Mouse (Mus musculus): Measurements from ENCODE around the gene Cd93. TPM values are rescaled to one million over a fixed set of nuclear protein-coding genes. Genes with fewer than 3 reads are reported as not detected.

Cd93 gene
- polyA plus RNA-seq, 1 experiment from 2014 or later: 7.4 TPM

DNA sequence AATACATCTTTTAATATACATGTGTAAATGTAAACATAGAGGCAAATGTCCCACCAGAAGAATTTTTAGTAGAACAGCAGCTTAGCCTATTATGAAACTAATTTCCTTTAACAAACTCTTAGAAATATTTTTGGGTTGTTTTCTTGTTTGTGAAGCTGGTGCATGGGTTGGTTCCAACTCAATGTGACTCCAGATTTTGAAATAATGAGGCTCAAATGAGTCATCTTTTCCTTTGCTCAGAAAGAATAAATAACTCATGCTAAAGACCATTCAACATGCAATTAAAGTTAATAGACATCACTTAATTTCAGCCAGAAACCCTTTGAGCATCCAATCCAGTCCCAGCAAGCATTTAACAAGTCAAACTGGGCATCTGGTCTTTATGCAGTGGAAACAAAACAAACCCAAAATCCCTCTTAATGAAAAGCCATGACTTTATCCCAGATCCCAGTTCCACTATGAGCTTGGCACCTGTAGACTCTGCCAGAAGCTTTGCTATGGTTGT is 14.3 kb downstream of the Cd93 start:
- H3K4me1 ChIP-seq (replicated peaks; ENCODE audit: control insufficient read depth, insufficient read depth, low read length): no peaks in the 10 kb centered on the region
- H3K9me3 ChIP-seq (ENCODE audit: control insufficient read depth, low read length): no peaks in the 10 kb centered on the region
- no peak for ATAC-seq
- no peaks in the 10 kb centered on the region for H3K27me3 ChIP-seq (replicated peaks; ENCODE audit: control insufficient read depth, insufficient read depth, low read length)
- no peaks in the 10 kb centered on the region for H3K36me3 ChIP-seq (ENCODE audit: control insufficient read depth, insufficient read depth)
- no peak overlapping the region for H3K9ac ChIP-seq (replicated peaks; ENCODE audit: low read depth, low read length)
- H3K27ac ChIP-seq (ENCODE audit: low read length): no peak overlapping the region
- no peak overlapping the region for H3K4me3 ChIP-seq (replicated peaks; ENCODE audit: low read length)
- no peak overlapping the region for H3K4me2 ChIP-seq (ENCODE audit: low read length)

DNA sequence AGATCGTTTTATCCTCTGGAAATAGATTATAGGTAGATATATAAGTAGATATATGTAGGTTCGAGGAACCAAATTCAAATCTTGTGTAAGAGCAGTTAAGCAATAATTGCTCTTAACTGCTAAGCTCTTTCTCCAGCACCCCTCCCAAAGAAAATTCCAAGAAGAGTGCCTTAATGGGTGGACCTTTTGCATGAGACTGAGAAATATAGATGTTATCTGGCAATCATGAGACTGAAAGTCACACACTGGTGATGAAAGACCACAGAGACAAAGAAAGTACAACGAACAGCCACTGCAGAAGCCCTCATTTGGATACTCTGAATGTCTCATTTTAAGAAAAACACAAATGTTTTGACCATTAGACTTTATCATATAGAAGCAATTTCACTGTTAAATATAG is 14.8 kb downstream of the Cd93 start:
- Histone ChIP-seq H3K4me2 (ENCODE audit: low read length) (no peak overlapping the region), H3K27me3 (replicated peaks; ENCODE audit: control insufficient read depth, insufficient read depth, low read length) (no peaks in the 10 kb centered on the region), H3K4me3 (replicated peaks; ENCODE audit: low read length) (no peak overlapping the region), H3K36me3 (ENCODE audit: control insufficient read depth, insufficient read depth) (no peaks in the 10 kb centered on the region), H3K9me3 (ENCODE audit: control insufficient read depth, low read length) (no peaks in the 10 kb centered on the region), H3K27ac (ENCODE audit: low read length) (no peak overlapping the region), H3K9ac (replicated peaks; ENCODE audit: low read depth, low read length) (no peak overlapping the region), H3K4me1 (replicated peaks; ENCODE audit: control insufficient read depth, insufficient read depth, low read length) (no peaks in the 10 kb centered on the region)
- ATAC-seq: no peak
- 84% methylated on average over 3 of the region's 3 CpGs for WGBS

- Histone ChIP-seq H3K9ac (replicated peaks; ENCODE audit: low read depth, low read length) (no peak overlapping the region), H3K36me3 (ENCODE audit: control insufficient read depth, insufficient read depth) (no peaks in the 10 kb centered on the region), H3K9me3 (ENCODE audit: control insufficient read depth, low read length) (no peaks in the 10 kb centered on the region), H3K27me3 (replicated peaks; ENCODE audit: control insufficient read depth, insufficient read depth, low read length) (no peaks in the 10 kb centered on the region), H3K4me1 (replicated peaks; ENCODE audit: control insufficient read depth, insufficient read depth, low read length) (no peaks in the 10 kb centered on the region), H3K4me2 (ENCODE audit: low read length) (no peak overlapping the region), H3K4me3 (replicated peaks; ENCODE audit: low read length) (no peak overlapping the region), H3K27ac (ENCODE audit: low read length) (no peak overlapping the region)
- WGBS: 69% methylated on average over 3 of the region's 3 CpGs
- ATAC-seq: no peak
These were observed 15.8 kb downstream of the Cd93 start for GRCm38 (mm10) chr2:148427553-148427952.

- H3K4me3 ChIP-seq (replicated peaks; ENCODE audit: low read length): no peak overlapping the region
- no peak overlapping the region for H3K4me2 ChIP-seq (ENCODE audit: low read length)
- no peak overlapping the region for H3K9ac ChIP-seq (replicated peaks; ENCODE audit: low read depth, low read length)
- 82% methylated on average over 5 of the region's 5 CpGs for WGBS
- H3K4me1 ChIP-seq (replicated peaks; ENCODE audit: control insufficient read depth, insufficient read depth, low read length): no peaks in the 10 kb centered on the region
- H3K36me3 ChIP-seq (ENCODE audit: control insufficient read depth, insufficient read depth): no peaks in the 10 kb centered on the region
- no peaks in the 10 kb centered on the region for H3K27me3 ChIP-seq (replicated peaks; ENCODE audit: control insufficient read depth, insufficient read depth, low read length)
- no peak for ATAC-seq
- H3K27ac ChIP-seq (ENCODE audit: low read length): no peak overlapping the region
- H3K9me3 ChIP-seq (ENCODE audit: control insufficient read depth, low read length): no peaks in the 10 kb centered on the region
These were observed 17.5 kb downstream of the Cd93 start for GRCm38 (mm10) chr2:148425709-148426382.

- Histone ChIP-seq H3K36me3 (ENCODE audit: control insufficient read depth, insufficient read depth) (no peaks in the 10 kb centered on the region), H3K4me1 (replicated peaks; ENCODE audit: control insufficient read depth, insufficient read depth, low read length) (no peaks in the 10 kb centered on the region), H3K4me2 (ENCODE audit: low read length) (no peak overlapping the region), H3K27me3 (replicated peaks; ENCODE audit: control insufficient read depth, insufficient read depth, low read length) (no peaks in the 10 kb centered on the region), H3K9ac (replicated peaks; ENCODE audit: low read depth, low read length) (no peak overlapping the region), H3K4me3 (replicated peaks; ENCODE audit: low read length) (no peak overlapping the region), H3K9me3 (ENCODE audit: control insufficient read depth, low read length) (no peaks in the 10 kb centered on the region), H3K27ac (ENCODE audit: low read length) (no peak overlapping the region)
- WGBS: 62% methylated on average over 1 of the region's 1 CpGs
- no peak for ATAC-seq
These were observed 21.7 kb downstream of the Cd93 start for GRCm38 (mm10) chr2:148421706-148422105.

GRCm38 (mm10) chr2:148421112-148421511 is 22.3 kb downstream of the Cd93 start:
- H3K27me3 ChIP-seq (replicated peaks; ENCODE audit: control insufficient read depth, insufficient read depth, low read length): no peaks in the 10 kb centered on the region
- no peak overlapping the region for H3K4me3 ChIP-seq (replicated peaks; ENCODE audit: low read length)
- H3K9ac ChIP-seq (replicated peaks; ENCODE audit: low read depth, low read length): no peak overlapping the region
- no peak overlapping the region for H3K4me2 ChIP-seq (ENCODE audit: low read length)
- no peaks in the 10 kb centered on the region for H3K36me3 ChIP-seq (ENCODE audit: control insufficient read depth, insufficient read depth)
- WGBS: 59% methylated on average over 1 of the region's 1 CpGs
- H3K27ac ChIP-seq (ENCODE audit: low read length): no peak overlapping the region
- H3K9me3 ChIP-seq (ENCODE audit: control insufficient read depth, low read length): no peaks in the 10 kb centered on the region
- no peak for ATAC-seq
- no peaks in the 10 kb centered on the region for H3K4me1 ChIP-seq (replicated peaks; ENCODE audit: control insufficient read depth, insufficient read depth, low read length)

GRCm38 (mm10) chr2:148419776-148420175 is 23.6 kb downstream of the Cd93 start:
- no peak for ATAC-seq
- no peak overlapping the region for H3K4me2 ChIP-seq (ENCODE audit: low read length)
- H3K27me3 ChIP-seq (replicated peaks; ENCODE audit: control insufficient read depth, insufficient read depth, low read length): no peaks in the 10 kb centered on the region
- no peak overlapping the region for H3K9ac ChIP-seq (replicated peaks; ENCODE audit: low read depth, low read length)
- H3K27ac ChIP-seq (ENCODE audit: low read length): no peak overlapping the region
- 83% methylated on average over 2 of the region's 2 CpGs for WGBS
- H3K9me3 ChIP-seq (ENCODE audit: control insufficient read depth, low read length): no peaks in the 10 kb centered on the region
- no peaks in the 10 kb centered on the region for H3K36me3 ChIP-seq (ENCODE audit: control insufficient read depth, insufficient read depth)
- H3K4me1 ChIP-seq (replicated peaks; ENCODE audit: control insufficient read depth, insufficient read depth, low read length): no peaks in the 10 kb centered on the region
- H3K4me3 ChIP-seq (replicated peaks; ENCODE audit: low read length): no peak overlapping the region

GRCm38 (mm10) chr2:148419151-148419550 is 24.2 kb downstream of the Cd93 start:
- no peaks in the 10 kb centered on the region for H3K4me1 ChIP-seq (replicated peaks; ENCODE audit: control insufficient read depth, insufficient read depth, low read length)
- ATAC-seq: no peak
- no peaks in the 10 kb centered on the region for H3K27me3 ChIP-seq (replicated peaks; ENCODE audit: control insufficient read depth, insufficient read depth, low read length)
- H3K36me3 ChIP-seq (ENCODE audit: control insufficient read depth, insufficient read depth): no peaks in the 10 kb centered on the region
- H3K9ac ChIP-seq (replicated peaks; ENCODE audit: low read depth, low read length): no peak overlapping the region
- no peak overlapping the region for H3K4me3 ChIP-seq (replicated peaks; ENCODE audit: low read length)
- no peaks in the 10 kb centered on the region for H3K9me3 ChIP-seq (ENCODE audit: control insufficient read depth, low read length)
- WGBS: 71% methylated on average over 3 of the region's 3 CpGs
- H3K27ac ChIP-seq (ENCODE audit: low read length): no peak overlapping the region
- no peak overlapping the region for H3K4me2 ChIP-seq (ENCODE audit: low read length)

DNA sequence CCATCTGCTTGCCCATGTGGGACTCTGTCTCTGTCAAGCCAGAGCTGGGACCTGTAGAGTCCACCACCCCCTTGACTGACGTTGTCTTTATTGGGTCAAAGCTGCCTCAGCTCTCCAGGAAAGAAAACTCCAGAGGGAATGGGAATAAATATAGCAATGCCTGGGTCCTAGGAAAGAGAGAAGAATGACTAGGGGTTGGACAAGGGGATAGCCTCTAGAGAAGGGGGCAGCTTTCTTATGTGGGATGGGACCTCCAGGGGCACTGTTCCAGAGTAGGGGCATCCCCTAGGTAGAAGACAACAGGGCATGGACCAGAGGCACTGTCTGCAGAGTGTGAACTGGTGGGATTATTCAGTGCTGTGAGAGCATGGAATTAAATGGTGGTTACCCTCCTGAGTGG is 33.5 kb downstream of the Cd93 start:
- no peak overlapping the region for H3K27ac ChIP-seq (ENCODE audit: low read length)
- H3K4me1 ChIP-seq (replicated peaks; ENCODE audit: control insufficient read depth, insufficient read depth, low read length): peaks cover 23% of the 10 kb centered on the region
- H3K9me3 ChIP-seq (ENCODE audit: control insufficient read depth, low read length): no peaks in the 10 kb centered on the region
- no peak overlapping the region for H3K4me2 ChIP-seq (ENCODE audit: low read length)
- H3K9ac ChIP-seq (replicated peaks; ENCODE audit: low read depth, low read length): no peak overlapping the region
- no peak for ATAC-seq
- H3K27me3 ChIP-seq (replicated peaks; ENCODE audit: control insufficient read depth, insufficient read depth, low read length): peaks cover 30% of the 10 kb centered on the region
- WGBS: 96% methylated on average over 1 of the region's 1 CpGs
- H3K4me3 ChIP-seq (replicated peaks; ENCODE audit: low read length): no peak overlapping the region
- no peaks in the 10 kb centered on the region for H3K36me3 ChIP-seq (ENCODE audit: control insufficient read depth, insufficient read depth)

GRCm38 (mm10) chr2:148409141-148409540 is 34.2 kb downstream of the Cd93 start:
- peaks cover 23% of the 10 kb centered on the region for H3K4me1 ChIP-seq (replicated peaks; ENCODE audit: control insufficient read depth, insufficient read depth, low read length)
- H3K4me2 ChIP-seq (ENCODE audit: low read length): no peak overlapping the region
- H3K27ac ChIP-seq (ENCODE audit: low read length): no peak overlapping the region
- no peak overlapping the region for H3K9ac ChIP-seq (replicated peaks; ENCODE audit: low read depth, low read length)
- 17% methylated on average over 9 of the region's 9 CpGs for WGBS
- no peaks in the 10 kb centered on the region for H3K9me3 ChIP-seq (ENCODE audit: control insufficient read depth, low read length)
- peaks cover 30% of the 10 kb centered on the region for H3K27me3 ChIP-seq (replicated peaks; ENCODE audit: control insufficient read depth, insufficient read depth, low read length)
- no peaks in the 10 kb centered on the region for H3K36me3 ChIP-seq (ENCODE audit: control insufficient read depth, insufficient read depth)
- peak; percentile 76 for ATAC-seq
- H3K4me3 ChIP-seq (replicated peaks; ENCODE audit: low read length): no peak overlapping the region

Data from forebrain, embryonic 16.5 days (tissue).